Mouse (Mus musculus) heart, embryonic 16.5 days (tissue): Measurements from ENCODE around the gene Gpr63. TPM values are rescaled to one million over a fixed set of nuclear protein-coding genes. Genes with fewer than 3 reads are reported as not detected.

ENCODE experiments used
- ATAC-seq: fragments of 200-750 bp; cut with Nextera tagmentation; replicated peaks from 2 replicates; pipeline ENCODE4 v1.8.0; 2017; ENCODE audit warnings: moderate number of reproducible peaks; ENCODE audit not compliant: insufficient read depth, low FRiP score; ENCODE audit errors: extremely low read depth
- H3K27ac ChIP-seq: fragments of 300-500 bp; sonication (generic); 2 replicates; pipeline ENCODE4 v1.5.1; 2014; ENCODE audit warnings: mild to moderate bottlenecking, low read length, control low read depth, moderate library complexity
- H3K27me3 ChIP-seq: fragments of 300-500 bp; sonication (generic); 2 replicates; pipeline ENCODE4 v1.6.1; 2014; ENCODE audit warnings: low read length, mixed read lengths; ENCODE audit not compliant: control insufficient read depth, insufficient read depth
- H3K36me3 ChIP-seq: fragments of 300-500 bp; sonication (generic); 2 replicates; pipeline ENCODE4 v1.6.1; 2014; ENCODE audit not compliant: control insufficient read depth, insufficient read depth
- H3K4me1 ChIP-seq: fragments of 300-500 bp; sonication (generic); 2 replicates; pipeline ENCODE4 v1.6.1; 2014; ENCODE audit warnings: low read length, mixed read lengths; ENCODE audit not compliant: control insufficient read depth, insufficient read depth
- H3K4me2 ChIP-seq: fragments of 300-500 bp; sonication (generic); 2 replicates; pipeline ENCODE4 v1.6.1; 2014; ENCODE audit warnings: low read depth, mild to moderate bottlenecking, control low read depth, low read length
- H3K4me3 ChIP-seq: fragments of 300-500 bp; sonication (generic); 2 replicates; pipeline ENCODE4 v1.5.1; 2014; ENCODE audit warnings: mild to moderate bottlenecking, control low read depth, low read length
- H3K9ac ChIP-seq: fragments of 300-500 bp; sonication (generic); 2 replicates; pipeline ENCODE4 v1.6.1; 2014; ENCODE audit warnings: low read length, control low read depth
- H3K9me3 ChIP-seq: fragments of 300-500 bp; sonication (generic); replicated peaks from 2 replicates; pipeline ENCODE4 v1.6.1; 2016; ENCODE audit warnings: low read length; ENCODE audit not compliant: control insufficient read depth
- WGBS: fragments of 180-500 bp; shearing (Covaris S2); extraction: QIAGEN DNeasy Blood & Tissue Kit; methylation state at CpG from one replicate; pipeline ENCODE4 v1.1.7; 2014; 5-methylcytosine and 5-hydroxymethylcytosine counted together
- polyA plus RNA-seq: library from polyadenylated mRNA; unstranded; fragments of >200 nt; fragmentation: Nextera tagmentation; extraction: Ambion mirVana; gene quantifications from 2 replicates; pipeline ENCODE4 v1.2.1, GENCODE M21; 2015

Gpr63 gene
- polyA plus RNA-seq = 0.17 and 0.45 TPM in 2 replicates

DNA sequence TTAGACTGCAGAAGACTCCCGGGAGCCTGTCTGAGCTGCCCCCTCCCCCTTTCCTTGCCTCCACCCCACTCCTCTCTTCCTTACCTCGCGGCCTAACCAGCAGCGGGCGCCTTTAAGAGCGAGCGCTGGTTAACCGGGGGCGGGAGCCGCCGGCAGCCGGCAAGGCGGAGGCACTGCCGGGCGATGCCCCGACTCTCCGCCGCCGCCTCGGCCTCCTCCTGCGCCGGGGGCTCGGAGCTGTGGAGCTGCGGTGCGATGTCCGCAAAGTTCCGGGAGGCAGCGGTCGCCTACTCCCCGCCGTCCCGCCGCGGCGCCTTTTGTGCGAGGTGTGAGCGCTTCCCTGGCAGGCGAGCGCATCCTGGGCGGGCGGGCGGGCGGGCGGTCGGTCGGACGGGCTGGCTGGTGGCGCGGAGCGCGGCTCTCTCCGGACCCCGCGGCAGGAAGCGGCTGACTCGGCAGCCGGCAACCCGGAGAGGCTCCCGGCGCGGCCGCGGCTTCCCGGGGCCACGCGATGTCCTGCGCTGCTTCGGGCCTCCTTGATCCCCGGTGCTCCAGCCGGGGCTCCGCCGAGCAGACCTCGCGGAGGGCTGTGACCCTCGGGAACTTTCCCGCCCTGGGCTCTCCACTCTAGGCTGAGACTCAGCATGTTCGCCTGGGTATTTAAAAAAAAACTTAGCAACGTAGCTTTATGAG, at the start of gene Gpr63:
Gene Gpr63 (plus strand): TSS at position 109 of the 693 bp plus-strand sequence.
- under 1% methylated on average over 69 of the region's 78 CpGs for WGBS
- Histone ChIP-seq H3K36me3 (no peaks in the 10 kb centered on the region), H3K27me3 (peaks cover 10% of the 10 kb centered on the region), H3K4me3 (peak within 1 kb of the TSS; percentile 77), H3K4me2 (peak within 1 kb of the TSS; percentile 84), H3K9ac (peak within 1 kb of the TSS; percentile 88), H3K4me1 (peaks cover 3% of the 10 kb centered on the region; the same call in 1 of the 2 replicates), H3K9me3 (no peaks in the 10 kb centered on the region), H3K27ac (peak within 1 kb of the TSS; percentile 75)
- peak; percentile 90 for ATAC-seq

- H3K9ac ChIP-seq = no peak overlapping the region
- H3K27me3 ChIP-seq = no peaks in the 10 kb centered on the region
- ATAC-seq = no peak
- H3K36me3 ChIP-seq = no peaks in the 10 kb centered on the region
- H3K4me3 ChIP-seq = no peak overlapping the region
- WGBS = 64% methylated on average over 5 of the region's 5 CpGs
- no peaks in the 10 kb centered on the region for H3K4me1 ChIP-seq
- H3K4me2 ChIP-seq = no peak overlapping the region
- no peak overlapping the region for H3K27ac ChIP-seq
- no peaks in the 10 kb centered on the region for H3K9me3 ChIP-seq
These were observed 46.1 kb upstream of the Gpr63 start for GRCm38 (mm10) chr4:24920006-24920577.

DNA sequence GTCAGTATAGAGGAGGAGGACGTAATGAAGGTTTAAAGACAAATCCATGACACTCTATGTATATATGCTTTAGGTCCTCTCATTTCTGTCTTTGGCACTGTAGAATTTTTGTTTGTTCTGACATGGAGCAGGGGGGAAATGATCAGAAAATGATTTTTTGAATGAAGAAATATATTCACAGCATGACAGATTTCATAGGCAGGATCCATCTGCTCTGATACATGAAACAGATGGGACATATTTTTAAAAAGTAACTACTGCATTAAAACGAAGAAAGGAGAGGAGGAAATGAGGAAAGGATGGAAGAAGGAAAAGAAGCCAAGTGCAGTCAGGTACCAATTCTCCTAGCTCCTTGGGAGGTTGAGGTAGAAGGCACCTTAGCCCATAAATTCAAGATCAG, 41.5 kb upstream of the Gpr63 start:
- Histone ChIP-seq H3K36me3 (no peaks in the 10 kb centered on the region), H3K27ac (no peak overlapping the region), H3K4me3 (no peak overlapping the region), H3K4me2 (no peak overlapping the region), H3K9me3 (no peaks in the 10 kb centered on the region), H3K27me3 (no peaks in the 10 kb centered on the region), H3K9ac (no peak overlapping the region), H3K4me1 (peaks cover 3% of the 10 kb centered on the region; the same call in 1 of the 2 replicates)
- no peak for ATAC-seq
- 69% methylated on average over 2 of the region's 2 CpGs for whole genome bisulfite sequencing

DNA sequence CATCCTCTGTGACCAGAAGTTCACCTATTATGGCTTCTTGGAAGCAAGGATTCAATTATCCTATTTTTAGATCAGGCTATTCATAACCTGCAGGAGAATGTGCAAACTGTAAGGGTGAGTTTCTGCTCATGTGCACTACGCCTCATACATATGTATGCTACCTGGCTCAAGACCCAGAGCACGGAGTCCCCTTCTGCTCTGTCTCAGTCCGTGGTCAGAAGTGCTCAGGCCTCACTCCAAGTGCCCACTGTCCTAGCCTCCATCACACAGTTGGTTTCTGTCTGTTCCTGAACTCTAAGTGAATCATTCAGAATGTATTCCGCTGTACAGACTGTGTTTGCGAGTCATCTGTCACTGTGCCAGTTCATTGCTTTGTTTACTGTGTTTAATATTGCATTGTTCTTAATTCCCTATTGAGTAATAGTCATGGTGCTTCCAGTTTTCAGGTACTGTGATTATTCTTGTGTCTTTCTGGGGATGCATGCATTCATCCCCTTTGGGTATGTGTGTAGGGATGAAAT, 37.9 kb upstream of the Gpr63 start:
- no peaks in the 10 kb centered on the region for H3K9me3 ChIP-seq
- WGBS = 80% methylated on average over 5 of the region's 5 CpGs
- no peak overlapping the region for H3K4me2 ChIP-seq
- H3K4me3 ChIP-seq = no peak overlapping the region
- no peak for ATAC-seq
- H3K9ac ChIP-seq = no peak overlapping the region
- H3K27ac ChIP-seq = no peak overlapping the region
- H3K36me3 ChIP-seq = no peaks in the 10 kb centered on the region
- no peaks in the 10 kb centered on the region for H3K27me3 ChIP-seq
- H3K4me1 ChIP-seq = peaks cover 3% of the 10 kb centered on the region; the same call in 1 of the 2 replicates

- no peaks in the 10 kb centered on the region for H3K9me3 ChIP-seq
- H3K27ac ChIP-seq = no peak overlapping the region
- WGBS = 81% methylated on average over 5 of the region's 5 CpGs
- H3K4me1 ChIP-seq = peaks cover 3% of the 10 kb centered on the region; the same call in 1 of the 2 replicates
- no peak overlapping the region for H3K9ac ChIP-seq
- no peaks in the 10 kb centered on the region for H3K27me3 ChIP-seq
- no peaks in the 10 kb centered on the region for H3K36me3 ChIP-seq
- H3K4me2 ChIP-seq = no peak overlapping the region
- ATAC-seq = no peak
- H3K4me3 ChIP-seq = no peak overlapping the region
These were observed 37.3 kb upstream of the Gpr63 start for GRCm38 (mm10) chr4:24928926-24929325.

DNA sequence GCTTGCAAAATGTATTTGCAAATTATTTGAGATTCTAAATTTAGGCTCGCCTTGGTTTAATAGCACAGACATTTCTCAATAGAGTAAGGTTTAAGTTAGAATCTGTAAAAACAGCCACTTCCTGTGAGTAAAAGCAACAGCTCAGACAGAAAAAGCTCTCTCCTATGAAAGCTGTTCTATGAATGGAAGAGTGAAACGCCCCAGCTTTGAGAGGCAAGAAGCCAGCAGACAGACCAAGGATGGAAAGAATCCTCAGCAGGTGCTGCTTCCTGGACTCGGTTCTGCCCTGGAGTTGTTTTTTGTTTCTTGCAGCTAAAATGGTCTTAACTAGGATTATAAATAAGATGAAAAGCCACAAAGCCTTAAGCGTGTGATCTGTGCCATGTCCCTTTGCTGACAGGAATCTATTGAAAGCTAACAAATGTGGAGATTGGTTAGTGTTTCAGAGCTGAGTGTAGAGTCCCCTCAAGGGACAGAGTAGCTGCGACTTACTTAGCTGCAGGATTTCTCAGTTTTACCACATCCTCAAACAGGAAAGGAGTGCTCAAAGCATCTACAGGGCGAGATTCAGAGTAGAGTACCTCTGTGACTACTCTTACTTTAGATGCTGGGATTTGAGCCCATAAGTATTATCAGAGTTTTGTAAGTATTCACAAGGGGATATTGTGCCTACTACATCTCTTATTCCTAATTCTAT, 23.3 kb upstream of the Gpr63 start:
- Histone ChIP-seq H3K4me3 (no peak overlapping the region), H3K4me1 (no peaks in the 10 kb centered on the region), H3K9ac (no peak overlapping the region), H3K27ac (no peak overlapping the region), H3K4me2 (no peak overlapping the region), H3K27me3 (no peaks in the 10 kb centered on the region), H3K9me3 (no peaks in the 10 kb centered on the region), H3K36me3 (no peaks in the 10 kb centered on the region)
- no peak for ATAC-seq
- WGBS = 54% methylated on average over 6 of the region's 6 CpGs

DNA sequence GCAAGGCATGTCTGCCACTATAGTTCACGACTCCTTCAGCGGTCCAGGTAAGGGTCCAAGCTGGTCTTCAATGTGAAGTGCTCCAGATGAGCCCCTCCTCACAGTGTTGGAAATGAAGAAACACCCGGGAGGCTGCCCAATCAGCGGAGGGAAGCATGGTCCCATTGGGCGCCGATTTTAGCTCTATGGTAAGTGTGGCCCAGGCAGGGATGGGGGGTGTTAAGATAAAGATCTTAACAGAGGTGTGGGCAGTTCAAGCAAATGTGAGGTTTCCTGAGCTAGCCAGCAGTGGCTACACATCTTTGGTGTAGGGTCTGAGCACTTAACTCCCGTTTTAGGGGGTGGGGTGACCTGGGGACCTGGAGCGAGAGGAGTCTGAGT, 299 bp upstream of the Gpr63 start:
- peak overlapping the region; percentile 88 for H3K9ac ChIP-seq
- peak overlapping the region; percentile 77 for H3K4me3 ChIP-seq
- H3K9me3 ChIP-seq = no peaks in the 10 kb centered on the region
- H3K27me3 ChIP-seq = peaks cover 10% of the 10 kb centered on the region
- no peak overlapping the region for H3K27ac ChIP-seq
- WGBS = 5% methylated on average over 8 of the region's 8 CpGs
- peaks cover 3% of the 10 kb centered on the region; the same call in 1 of the 2 replicates for H3K4me1 ChIP-seq
- no peaks in the 10 kb centered on the region for H3K36me3 ChIP-seq
- H3K4me2 ChIP-seq = peak overlapping the region; percentile 84
- ATAC-seq = no peak

DNA sequence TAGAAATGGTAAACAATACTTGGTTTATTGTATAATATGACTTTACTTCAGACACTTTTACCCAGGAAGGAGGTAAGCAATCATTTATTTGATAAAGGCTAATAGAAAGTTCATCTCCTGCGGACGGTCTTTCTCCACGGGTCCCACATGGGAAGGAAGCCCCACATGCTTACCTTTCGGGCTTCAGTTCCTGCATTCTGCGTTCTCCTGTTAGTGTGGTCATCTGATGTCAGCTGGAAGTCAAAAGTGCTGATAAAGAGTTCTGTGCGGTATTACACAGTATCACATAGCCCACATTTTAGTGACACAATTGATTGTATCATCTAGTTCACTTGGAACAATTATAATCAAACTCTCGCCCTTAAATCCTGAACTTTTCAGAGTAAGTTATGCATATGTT, 1.0 kb downstream of the Gpr63 start:
- 20% methylated on average over 7 of the region's 7 CpGs for WGBS
- Histone ChIP-seq H3K36me3 (no peaks in the 10 kb centered on the region), H3K4me3 (peak overlapping the region; percentile 77), H3K9me3 (no peaks in the 10 kb centered on the region), H3K4me2 (peak overlapping the region; percentile 84), H3K27me3 (peaks cover 10% of the 10 kb centered on the region), H3K27ac (no peak overlapping the region), H3K9ac (peak overlapping the region; percentile 88), H3K4me1 (peaks cover 3% of the 10 kb centered on the region; the same call in 1 of the 2 replicates)
- no peak for ATAC-seq

DNA sequence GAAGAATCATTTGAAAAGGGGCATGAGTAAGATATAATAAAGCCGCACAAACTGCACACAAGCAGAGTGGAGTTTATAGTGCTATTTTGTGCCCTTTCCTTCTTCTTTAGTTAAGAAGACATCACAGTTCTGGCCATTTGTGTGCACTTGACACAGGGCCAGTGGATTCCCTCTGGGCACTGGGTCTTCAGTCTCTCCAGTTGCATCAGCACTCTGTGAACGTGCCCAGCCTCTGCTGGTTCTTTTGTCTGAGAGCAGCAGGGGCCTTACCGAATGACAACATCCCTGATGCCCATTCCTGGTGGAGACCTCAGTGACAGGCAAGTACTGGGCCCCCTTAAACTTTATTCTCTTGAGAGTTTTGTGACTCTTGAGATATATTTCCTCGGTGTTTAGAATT, 12.4 kb downstream of the Gpr63 start:
- Histone ChIP-seq H3K4me2 (no peak overlapping the region), H3K36me3 (no peaks in the 10 kb centered on the region), H3K9ac (no peak overlapping the region), H3K4me3 (no peak overlapping the region), H3K9me3 (peaks cover 4% of the 10 kb centered on the region), H3K27me3 (no peaks in the 10 kb centered on the region), H3K27ac (no peak overlapping the region), H3K4me1 (peaks cover 2% of the 10 kb centered on the region; the same call in 1 of the 2 replicates)
- WGBS = 60% methylated on average over 4 of the region's 4 CpGs
- ATAC-seq = no peak
